Mouse (Mus musculus) CD8-positive naive resting alpha-beta T cell, adult 2 months (primary cell): ENCODE measurements around the gene Ankrd49.

Source experiments
- DNase-seq, 2 experiments: peaks; one replicate each; pipeline ENCODE4 v3.0.0; 2022; ENCODE audit warnings: low read depth in 2 of 2, low spot score in 2 of 2

The Ankrd49 gene

GRCm38 (mm10) chr9:14750901-14751502, 33.7 kb downstream of the Ankrd49 start:
- no peak for DNase-seq

DNA sequence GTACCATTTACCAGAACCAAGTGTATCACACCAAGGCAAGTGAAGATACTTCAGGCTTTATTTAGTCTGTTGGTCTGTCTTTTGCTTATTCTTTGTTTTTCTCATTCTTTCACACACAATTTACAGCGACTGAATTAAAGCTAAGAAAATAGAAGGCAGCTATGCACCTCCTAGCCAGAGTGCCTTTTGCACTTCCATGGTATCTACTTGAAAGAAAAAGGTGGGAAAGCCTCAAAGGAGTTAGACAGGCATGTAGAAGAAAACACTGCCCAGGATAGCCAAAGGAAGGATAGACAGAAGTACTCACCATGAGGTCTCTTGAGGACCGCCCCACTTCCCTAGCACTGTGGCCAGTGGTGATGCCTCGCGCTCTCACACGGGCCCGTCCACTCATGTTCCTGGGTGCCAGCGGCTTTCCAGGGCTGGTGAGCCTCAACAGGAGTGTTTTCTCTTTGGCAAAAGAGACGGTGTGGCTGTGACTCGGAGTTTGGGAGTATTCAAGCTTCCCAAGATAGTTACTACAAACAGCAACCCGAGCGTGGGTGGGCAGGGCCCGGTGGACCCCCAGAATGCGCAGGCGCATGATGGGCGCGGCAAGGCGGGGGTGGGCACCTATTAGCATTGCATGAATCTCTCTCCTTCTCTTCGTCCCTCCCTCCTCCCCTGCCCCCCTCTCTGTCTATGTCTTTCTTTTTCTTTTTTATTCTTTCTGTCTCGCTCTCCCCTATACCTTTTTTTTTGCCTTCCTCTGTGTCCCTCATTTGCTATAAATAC, 44.3 kb downstream of the Ankrd49 start, which contains the start of gene Piwil4:
Gene Piwil4 (minus strand): TSS at position 583 of the 774 bp plus-strand sequence.
- DNase-seq: no peak

DNA sequence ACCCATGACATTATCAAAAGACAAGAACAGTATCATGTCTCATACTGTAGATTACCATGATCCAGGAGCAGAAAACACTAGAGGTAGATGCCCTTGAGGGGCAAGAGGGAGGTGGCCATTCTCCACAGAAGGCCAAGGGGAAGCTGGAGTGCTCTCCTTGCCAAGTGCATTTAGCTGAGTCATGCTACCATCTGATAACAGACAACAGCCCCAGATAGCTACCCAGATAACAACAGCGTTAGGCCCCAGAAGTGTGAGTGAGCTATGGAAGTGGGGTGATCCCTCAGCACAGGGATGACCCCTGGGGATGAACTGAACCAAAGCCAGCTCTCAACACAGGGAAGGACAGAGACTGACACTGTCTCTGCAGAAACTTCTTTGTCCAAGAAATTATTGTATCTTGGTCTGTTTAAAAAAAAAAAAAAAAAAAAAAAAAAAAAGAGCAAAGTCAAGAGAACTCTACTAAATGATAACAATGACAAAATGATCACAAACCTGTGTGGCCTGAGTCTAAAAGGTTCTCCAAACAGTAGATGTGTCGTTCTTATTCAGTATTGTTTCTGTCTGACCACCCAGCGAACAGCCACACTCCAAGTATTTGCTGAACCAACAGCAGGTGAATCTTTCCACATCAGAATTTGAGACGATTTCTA, 45.0 kb downstream of the Ankrd49 start:
- no peak for DNase-seq

DNA sequence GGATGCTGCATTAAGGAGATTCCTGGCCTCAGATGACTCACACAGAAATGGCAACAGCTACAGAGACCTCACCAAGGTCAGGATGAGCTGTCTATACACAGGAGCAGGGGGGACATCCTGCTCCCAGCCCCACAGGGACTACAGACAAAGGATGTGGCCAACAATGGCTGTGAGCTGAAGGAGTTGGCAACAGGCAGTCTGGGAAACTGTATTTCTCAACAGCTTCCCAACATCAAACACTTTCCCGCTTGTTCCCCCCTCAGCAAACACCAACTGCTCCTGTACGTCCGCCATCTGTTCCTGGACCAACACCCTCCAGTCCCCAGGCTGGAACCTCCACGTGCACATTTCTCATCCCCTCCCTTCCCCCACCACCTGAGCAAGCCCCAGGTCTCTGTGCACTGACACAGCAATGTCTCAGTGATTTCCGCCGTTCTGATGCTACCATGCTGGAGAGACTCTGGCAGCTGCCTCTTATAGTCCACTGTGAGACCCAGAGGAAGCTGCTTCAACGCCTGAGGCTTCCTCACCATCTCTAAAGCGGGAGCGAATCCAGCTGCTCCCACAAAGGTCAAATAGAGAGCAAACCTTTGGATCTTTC, 53.6 kb downstream of the Ankrd49 start:
- DNase-seq: no peak
